Mouse (Mus musculus): ENCODE measurements around the gene Ppfia2.

The Ppfia2 gene

DNA sequence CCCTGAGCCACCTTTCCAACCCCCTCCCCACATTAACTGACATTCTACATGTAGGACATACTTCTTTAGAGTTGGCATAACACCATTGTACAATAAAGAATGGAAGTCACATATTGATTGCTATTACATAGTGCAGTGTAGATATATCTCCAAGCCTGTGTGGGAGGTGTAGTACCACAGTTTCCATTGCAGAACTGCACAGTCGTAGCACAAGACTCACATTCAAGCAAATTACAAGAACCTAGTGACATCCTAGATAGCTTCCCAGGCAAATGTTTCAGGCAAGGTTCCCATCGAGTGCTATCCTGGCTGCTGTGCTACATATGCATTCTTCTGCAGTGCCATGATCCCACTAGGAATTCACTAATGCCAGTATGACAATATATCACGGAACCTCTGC is 200.0 kb downstream of the Ppfia2 start:
- no peak for DNase-seq (ENCODE audit: low spot score)

DNA sequence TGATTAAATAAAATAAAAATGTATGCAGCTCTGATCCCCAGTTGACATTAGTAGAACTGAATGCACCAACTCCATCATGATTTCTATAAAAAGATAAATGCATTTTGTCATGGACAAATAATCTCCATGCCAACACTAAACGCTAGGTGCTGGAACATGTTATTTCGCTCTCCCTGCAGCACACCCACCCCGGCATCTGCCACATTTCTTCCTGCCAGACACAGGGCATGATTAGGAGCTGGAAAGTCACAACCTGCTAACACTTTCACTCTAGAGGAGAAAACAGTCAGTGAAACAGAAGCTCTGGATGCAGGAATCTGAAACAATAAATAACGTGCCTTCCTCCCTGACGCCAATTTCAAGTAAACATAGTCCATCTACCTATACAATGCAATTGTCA is 211.3 kb downstream of the Ppfia2 start:
- no peak for DNase-seq (ENCODE audit: low spot score)

DNA sequence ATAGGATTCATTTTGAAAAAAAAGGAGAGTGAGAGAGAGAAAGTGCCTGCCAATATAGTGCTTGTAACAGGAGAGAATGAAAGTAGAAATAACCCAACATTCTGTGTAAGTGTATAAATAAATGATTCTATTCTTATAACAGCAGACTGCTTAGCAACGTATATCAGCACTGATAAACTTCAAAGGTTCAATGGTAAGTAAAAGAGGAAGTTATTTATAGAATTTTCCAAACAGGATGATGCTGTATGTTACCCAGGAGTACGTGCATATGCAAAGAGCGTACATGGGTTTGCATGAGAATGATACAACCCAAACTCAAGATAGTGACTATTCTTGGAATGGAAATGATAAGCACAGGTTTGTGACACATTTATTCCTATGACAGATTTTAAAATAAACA is 215.4 kb downstream of the Ppfia2 start:
- no peak for DNase-seq (ENCODE audit: low spot score)

DNA sequence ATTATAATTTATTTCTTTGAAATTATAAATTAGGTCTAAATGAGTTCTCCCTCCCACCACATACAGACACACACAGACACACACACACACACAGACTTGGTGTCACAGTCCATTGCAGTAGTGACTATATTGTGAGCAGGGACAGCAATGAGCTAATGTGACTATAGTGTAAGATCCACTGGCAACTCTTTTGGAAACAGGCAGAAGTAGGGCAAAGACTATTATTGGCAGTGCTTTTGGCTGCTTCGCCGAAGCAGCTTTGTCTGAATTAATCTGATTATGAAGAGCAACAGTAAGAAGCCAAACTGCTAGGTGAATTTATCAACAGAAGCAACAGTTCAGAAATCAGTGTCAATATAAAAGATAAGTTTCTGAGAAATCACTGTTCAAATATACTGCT is 249.8 kb downstream of the Ppfia2 start:
- DNase-seq (ENCODE audit: low spot score) = no peak

DNA sequence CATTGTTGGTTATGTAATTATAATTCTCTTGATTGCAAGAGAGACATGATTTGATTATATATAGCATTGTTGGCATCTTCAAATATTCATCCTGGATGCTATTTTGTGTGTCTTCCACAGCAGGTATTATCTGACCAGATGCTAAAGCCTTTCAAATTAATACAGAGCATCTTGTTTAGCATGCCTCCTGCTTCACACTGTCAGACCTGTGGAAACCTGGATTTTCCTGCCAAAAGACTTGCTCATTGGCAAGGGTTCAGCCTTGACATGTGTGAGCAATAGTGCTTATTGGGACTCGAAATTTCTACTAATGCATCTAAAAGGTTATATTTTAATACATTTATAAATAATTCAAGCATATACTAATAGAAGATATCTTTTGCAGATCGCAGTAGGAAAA is 262.1 kb downstream of the Ppfia2 start:
- DNase-seq (ENCODE audit: low spot score) = no peak

DNA sequence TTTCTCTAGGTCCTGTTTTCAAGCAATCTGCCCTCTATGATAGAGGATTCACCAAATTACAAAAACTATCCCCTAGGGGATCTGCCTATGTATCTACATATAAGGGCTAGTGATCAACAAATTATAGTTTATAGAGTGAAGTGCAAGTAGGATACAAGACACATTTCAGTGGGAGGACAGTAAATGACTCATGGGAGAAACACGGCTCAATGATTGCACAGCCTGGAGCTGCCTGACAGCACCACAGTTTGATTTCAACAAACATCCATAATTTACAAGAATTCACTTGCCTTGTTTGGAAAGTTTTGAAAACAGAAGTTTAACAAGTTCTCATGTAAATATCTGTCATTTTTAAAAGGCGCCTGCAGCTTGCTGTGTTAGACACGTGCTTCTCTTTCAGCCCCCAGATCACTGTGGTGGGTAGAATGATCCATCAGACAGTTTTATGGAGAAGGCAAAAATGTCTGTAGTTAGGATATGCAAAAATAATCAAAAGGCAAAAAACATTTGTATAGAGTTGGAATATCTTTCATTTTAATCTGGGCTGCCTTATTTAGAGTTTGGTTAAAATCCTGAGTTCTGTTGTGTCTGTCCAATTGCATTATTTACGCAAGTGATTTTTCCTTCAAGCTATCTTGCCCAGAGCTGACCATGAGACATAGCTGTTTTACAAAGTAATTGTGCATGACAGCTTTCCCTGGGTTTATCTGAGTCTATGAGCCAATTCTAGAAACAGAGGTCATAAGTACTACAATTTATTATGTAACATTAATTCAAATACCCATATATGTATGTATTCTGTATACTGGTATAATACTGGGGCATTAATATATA is 266.3 kb downstream of the Ppfia2 start:
- DNase-seq (ENCODE audit: low spot score) = no peak

DNA sequence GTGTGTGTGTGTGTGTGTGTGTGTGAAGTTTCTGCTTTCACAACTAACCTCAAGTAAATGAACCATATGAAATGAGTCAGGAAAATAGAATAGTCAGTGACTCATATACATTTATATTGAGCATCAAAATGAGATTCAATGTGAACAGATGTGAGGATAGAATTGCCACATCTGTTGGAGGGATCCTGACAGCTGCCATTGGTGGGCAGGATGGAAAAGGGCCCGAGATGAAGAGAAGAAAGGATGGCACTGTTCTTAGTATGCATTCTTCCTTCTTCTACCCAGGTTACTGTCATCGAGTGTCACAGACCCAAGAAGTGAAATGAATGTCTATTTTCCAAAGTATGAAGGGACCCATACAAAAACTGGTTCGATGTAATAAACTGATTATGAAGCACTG is 268.1 kb downstream of the Ppfia2 start:
- no peak for DNase-seq (ENCODE audit: low spot score)

DNA sequence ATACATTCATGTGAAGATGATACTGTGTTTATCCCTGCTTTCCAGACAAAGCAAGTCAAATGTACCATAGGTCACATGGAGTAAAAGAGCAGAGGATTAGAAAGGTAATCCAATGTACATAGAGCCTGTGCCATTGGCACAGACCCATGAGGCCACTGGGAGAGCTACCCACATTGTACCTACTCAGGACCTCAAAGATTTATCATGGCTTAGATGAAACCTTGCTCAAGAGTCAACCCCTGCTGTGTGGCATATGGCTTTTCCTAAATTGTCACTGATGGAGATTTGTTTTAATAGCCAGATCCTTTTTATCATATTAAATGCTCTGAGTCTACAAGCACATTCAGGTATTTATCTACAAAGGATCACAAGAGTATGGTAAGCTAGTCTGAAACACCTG is 274.8 kb downstream of the Ppfia2 start:
- DNase-seq (ENCODE audit: low spot score) = no peak

DNA sequence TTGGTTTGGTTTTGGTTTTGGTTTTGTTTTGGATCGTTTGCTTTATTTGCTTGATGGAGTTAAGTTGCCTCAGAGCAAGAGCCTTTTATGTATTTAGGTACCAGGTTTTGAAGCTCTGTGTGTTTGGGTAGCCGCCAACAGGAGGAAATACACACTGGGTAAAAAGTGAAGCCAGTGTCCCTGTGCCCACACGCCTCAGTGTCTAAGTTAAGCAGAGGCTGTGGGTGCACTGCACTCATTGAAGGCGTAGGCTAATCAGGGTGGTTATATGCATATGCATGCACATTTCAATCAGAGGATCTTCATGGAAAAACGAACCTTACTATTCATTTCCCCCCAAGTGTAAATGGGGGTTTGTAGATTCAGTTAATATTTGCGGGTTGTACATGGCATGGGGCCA is 290.9 kb downstream of the Ppfia2 start:
- no peak for DNase-seq (ENCODE audit: low spot score)

DNA sequence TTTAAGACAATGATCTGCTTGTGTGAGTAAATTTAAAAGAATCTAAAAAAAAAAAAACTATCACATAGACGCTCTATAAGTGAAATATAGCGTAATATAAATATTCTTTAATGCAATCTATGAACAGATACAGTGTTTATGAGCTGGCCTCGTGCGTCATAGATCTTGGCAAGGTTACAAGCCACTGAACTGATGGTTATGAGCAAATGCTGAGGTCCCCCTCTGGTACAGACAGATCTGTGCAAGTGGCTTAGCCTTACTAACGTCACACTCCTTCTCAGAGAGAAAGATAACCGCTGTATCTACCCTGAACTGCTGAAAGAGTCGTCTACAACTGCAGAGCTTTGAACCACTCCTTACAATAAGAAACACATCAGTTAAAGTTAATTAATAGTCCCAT is 293.6 kb downstream of the Ppfia2 start:
- DNase-seq (ENCODE audit: low spot score) = no peak

DNA sequence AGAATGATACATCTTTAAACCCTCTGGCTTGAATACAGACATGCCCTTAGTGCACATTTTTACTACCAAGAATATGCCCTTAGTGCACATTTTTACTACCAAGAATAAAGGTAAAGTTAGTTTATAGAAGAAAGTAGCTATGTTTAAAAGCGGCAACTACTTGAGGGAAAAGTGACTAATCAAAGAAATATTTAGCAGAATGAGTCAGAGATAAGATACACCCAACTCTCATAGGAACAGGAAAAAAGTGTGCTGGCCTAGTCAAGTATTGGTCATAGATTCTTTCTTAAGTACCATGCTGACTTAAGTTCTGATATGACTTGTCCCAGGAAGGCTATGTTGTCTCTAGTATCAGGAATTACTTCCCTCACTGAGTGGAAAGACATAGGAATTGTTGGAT is 305.4 kb downstream of the Ppfia2 start:
- DNase-seq (ENCODE audit: low spot score) = no peak

DNA sequence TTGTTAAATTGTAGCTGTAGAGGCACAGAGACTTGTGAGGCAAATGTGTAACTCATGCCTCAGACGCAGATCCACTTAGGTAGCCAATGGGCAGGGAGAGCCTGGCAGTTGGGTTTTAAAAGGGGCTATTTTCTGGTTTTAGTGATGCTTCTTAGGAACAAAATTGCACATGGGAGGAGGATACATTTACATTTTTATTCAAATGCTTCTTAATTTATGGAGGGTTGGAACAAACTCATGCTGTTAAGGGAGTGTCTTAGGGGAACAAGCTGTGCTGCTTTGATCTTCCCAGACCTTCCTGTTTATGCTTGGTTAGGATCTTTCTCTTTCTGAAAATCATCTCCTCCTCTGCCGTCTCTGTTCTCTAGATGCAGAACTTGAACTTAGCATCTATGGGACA is 345.3 kb downstream of the Ppfia2 start:
- DNase-seq (ENCODE audit: low spot score) = no peak

DNA sequence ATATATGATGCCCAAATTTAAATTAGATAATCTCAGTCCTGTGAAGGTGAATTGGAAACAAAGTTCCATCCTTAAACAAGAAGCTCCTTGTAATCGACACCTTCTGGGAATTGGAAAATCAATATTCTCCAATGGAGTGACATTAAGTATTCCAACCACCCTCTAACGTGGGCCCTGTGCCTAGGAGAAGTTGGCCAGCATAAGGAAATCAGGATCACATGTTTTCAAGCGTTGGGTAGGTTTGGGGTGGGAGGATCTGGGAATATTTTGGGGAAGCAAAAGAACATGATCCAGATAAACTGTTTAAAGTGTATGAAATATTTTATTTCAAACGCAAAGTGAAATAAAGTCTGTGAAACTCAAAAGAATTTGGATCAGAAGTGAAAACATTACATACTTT is 348.2 kb downstream of the Ppfia2 start:
- no peak for DNase-seq (ENCODE audit: low spot score)

DNA sequence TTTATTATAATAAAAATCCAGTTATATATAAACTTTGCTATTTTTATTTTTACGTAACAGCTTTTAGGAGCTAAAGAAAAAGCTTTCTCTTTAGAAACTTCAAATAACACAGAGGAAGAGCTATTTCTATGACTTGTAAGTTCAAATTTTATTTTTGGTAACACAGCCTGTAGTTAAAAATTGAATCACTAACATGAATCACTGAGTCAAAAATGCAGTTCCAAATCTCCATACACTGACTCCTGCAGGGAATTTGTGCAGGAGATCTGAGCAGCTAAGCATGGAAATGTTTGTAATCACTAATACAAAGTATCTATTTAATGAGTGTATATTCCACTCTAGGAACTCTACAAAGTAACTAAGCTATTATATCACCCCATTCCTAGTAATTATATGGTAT is 354.1 kb downstream of the Ppfia2 start:
- no peak for DNase-seq (ENCODE audit: low spot score)

DNA sequence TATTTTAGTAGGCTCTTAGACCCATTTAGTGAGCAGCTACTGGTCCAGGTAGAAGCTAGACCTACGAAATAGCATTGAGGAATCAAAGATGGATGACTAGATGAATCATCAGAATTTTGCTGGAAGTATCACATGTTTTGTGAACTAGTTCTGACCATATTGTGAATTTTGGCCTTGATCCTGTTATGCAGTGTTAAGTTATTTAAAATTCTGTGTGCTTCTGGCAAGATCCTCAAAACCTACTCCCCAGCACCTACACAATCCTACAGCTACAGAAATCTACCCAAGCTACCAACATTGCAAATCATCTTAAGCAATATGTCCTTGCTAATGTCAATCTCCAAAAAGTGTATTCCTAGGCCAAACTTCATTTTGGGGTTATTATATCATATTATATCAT is 368.3 kb downstream of the Ppfia2 start:
- no peak for DNase-seq (ENCODE audit: low spot score)

DNA sequence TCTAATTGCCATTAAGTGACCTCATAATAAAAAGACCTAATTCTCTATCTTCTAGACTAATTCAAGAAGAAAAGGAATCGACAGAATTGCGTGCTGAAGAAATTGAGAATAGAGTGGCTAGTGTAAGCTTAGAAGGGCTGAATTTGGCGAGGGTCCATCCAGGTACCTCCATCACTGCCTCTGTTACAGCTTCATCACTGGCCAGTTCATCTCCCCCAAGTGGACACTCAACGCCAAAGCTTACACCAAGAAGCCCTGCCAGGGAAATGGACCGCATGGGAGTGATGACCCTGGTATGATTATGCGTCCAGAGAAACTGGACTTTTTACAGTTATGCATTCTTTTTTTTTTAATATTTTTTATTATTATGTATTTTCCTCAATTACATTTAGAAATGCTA is 388.0 kb downstream of the Ppfia2 start:
- no peak for DNase-seq (ENCODE audit: low spot score)

DNA sequence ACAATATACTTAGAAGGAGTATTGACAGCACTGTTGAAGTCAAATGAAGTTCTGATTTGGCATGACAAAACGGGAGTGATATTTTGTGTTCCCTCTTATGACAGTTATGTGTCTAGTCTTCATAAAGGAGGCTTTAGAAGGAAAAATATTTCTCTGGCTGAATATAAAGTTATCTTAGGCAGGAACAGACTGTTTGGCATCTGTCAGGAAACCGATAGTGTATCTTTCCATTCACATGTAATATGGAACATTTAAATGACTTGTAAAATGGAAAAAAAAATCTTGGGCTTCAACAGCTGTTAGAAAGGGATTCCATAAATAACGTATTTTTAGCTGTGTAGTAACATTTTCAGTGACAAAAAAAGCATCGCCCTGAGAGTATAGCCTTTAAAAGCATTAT is 400.1 kb downstream of the Ppfia2 start:
- no peak for DNase-seq (ENCODE audit: low spot score)

DNA sequence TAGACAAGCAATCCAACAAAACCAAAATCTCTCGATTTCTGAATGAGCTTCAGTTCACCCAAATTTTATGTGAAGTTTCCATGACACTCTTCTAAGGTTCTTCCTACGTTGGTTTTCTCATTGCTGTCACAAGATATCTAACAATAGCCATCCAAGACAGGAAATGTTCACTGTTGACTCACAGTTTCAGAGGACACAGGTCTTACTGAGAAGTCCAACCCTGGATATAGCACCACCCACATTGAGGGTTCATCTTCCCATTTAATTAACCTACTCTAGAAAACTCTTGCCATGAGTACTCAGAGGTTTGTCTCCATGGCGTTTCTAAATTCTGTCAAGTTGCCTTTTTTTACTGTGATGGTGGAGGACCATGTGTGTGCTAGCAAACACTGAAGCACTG is 401.7 kb downstream of the Ppfia2 start:
- no peak for DNase-seq (ENCODE audit: low spot score)

DNA sequence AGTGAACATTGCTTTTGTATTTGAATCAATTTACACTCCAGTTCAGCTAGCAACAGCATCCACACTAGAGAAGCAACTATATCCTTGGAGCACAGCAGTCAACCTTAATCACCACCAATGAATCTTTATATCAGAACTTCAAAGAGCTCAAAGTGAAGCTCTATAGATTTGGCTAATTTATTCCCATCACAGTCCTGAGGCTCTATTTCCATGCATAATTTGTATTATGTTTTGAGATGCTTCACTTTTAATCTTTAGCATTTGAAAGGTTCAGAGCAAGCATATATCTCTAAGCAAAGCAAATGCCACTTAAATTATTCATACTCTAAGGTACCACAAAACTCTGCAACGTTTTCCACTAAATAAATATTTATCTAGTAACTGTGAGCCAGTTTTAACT is 402.6 kb downstream of the Ppfia2 start:
- no peak for DNase-seq (ENCODE audit: low spot score)

DNA sequence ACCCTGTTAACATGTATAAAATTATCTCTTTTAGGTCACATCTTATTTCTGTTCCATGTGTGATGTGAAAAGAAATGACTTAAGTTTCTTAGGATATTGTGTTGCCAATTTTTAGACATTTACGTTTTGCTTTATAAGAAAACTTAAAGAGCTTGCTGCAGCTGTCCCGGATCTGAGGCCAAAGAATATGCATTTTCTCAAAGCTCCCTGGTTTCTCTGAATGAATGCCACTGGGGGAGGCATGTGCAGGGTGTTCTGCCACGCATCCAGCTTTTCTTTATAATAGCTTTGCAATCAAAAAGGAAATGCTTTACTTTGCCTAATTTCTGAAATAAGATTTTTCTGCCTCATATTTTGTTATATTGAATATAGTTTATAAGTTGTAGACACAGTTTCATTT is 411.2 kb downstream of the Ppfia2 start:
- no peak for DNase-seq (ENCODE audit: low spot score)

DNA sequence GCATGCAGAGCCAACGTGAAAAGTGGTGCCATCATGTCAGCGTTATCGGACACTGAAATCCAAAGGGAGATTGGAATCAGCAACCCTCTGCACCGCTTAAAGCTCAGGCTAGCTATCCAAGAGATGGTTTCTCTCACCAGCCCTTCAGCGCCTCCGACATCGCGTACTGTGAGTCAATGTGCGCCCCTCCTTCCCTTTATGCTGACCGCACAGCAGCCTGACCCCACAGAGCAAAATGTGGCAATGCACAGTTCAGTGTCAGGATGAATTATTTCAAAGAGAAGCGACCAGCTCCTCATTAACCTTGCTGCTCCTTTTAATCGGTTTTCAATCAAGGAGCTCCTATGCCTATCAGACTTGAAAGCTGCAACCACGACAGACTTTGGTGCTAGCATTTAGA is 426.2 kb downstream of the Ppfia2 start:
- no peak for DNase-seq (ENCODE audit: low spot score)

DNA sequence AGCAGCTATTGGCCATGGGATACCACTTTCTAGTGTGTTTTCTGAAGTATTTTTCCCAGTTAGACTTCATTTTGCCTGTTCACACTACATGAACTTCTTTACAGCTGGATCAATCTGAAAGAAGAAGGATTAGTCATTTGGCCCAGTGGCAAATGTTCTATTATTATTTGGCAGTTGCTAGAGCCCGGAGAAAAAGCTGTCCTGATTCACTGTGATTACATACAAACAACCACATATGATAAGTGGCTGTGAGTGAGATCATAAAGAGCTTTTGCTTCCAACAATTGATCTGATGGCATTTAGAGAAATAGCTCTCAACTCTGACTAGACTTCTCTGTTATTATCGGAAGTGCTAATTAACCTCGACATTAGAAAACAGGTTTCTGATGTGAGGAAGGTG is 440.0 kb downstream of the Ppfia2 start:
- DNase-seq (ENCODE audit: low spot score) = no peak

DNA sequence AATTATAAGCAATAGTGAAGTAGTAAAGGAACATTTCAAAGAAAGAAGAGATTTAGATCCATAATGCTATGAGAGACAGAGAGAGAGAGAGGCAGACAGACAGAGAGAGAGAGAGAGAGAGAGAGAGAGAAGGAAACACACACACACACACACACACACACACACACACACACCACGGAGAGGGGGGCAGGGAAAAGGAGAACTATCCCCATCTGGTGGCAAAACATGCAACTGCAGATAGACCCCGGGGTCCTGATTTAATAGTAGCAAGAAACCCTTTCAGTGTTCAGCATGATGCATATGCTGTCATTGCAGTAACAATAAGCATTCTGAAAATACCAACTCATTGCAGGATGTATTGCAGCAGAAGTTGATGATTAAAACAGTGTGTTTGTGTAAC is 442.9 kb downstream of the Ppfia2 start:
- no peak for DNase-seq (ENCODE audit: low spot score)

DNA sequence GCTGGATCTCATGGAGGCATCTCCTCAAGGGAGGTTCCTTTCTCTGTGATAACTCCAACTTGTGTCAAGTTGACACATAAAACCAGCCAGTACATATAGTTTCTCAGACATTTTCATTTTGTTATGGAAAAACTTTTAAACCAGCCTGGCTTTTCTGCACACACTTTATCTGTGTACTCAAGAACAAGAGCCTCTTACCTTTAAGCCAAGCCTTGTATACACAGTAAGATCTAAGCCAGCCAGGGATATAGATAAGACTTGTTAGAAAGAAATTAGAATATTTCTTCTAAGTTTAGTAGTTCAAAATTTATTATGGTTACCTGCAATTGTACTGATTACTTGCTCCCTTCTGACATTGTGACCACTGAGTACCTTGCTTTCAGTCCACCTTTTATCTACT is 444.1 kb downstream of the Ppfia2 start:
- DNase-seq (ENCODE audit: low spot score) = no peak

DNA sequence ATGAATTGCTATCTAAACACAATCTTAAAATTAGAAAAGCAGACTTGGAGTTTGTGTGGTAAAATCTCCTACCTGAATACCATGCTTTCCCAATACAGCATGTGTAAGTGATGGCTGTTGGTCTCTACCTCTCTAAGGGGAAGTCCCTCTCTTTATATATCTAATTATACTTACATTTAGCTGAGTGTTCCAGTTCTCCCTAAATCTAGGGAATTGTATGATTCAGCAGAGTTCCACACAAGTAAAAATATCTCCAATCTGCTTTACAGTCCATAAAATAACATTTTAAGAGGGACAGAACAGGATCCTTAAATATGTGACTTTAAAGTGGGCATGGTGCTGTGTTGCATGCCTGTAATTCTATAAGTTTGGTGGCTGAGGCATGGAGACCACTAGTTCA is 444.7 kb downstream of the Ppfia2 start:
- DNase-seq (ENCODE audit: low spot score) = no peak
